Comparison of ENCODE assay signal across 14 mouse cellular contexts in the genomic region with DNA sequence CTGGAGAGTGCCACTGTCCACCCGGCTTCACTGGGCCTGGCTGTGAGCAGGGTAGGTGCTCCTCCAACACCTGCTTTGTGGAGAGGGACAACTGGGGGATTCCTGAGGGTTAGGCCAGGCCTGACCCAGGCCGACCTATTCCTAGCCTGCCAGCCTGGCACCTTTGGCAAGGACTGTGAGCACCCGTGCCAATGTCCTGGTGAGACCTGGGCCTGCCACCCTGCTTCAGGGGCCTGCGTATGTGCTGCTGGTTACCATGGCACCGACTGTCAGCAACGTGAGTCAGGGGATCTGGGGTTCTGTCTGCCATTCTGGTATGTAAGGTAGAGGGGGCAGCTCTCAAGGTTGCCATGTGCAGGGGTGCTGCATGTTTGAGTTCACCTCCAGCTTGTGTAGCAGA. TPM values are rescaled to one million over a fixed set of nuclear protein-coding genes. Genes with fewer than 3 reads are reported as not detected.
"Had no signal": no experiment of that assay in that cellular context is flagged by ENCODE, and none has a peak within 500 bp of the region (broad histone marks: within the 10 kb centered on the region; RNA-seq: fewer than 3 reads in every experiment).

No protein-coding gene starts in this region.

- DNase-seq: kidney, postnatal 14 days; lung, embryonic 14.5 days; lung, postnatal 14 days; right cerebral cortex, postnatal 4 days; thymus, postnatal 36 days had no signal

- ATAC-seq: liver, embryonic 12.5 days; midbrain, embryonic 15.5 days had no signal

- H3K27me3 ChIP-seq: kidney, embryonic 15.5 days; limb, embryonic 15.5 days; midbrain, embryonic 15.5 days; neural tube, embryonic 12.5 days; stomach, embryonic 15.5 days had no signal

- H3K4me2 ChIP-seq: kidney, embryonic 15.5 days; limb, embryonic 15.5 days; liver, embryonic 12.5 days; lung, embryonic 14.5 days; midbrain, embryonic 15.5 days; neural tube, embryonic 12.5 days; stomach, embryonic 15.5 days had no signal

- H3K36me3 ChIP-seq: midbrain, embryonic 15.5 days had no signal

- H3K4me3 ChIP-seq: kidney, embryonic 15.5 days; left cerebral cortex, adult 2 months; limb, embryonic 15.5 days; liver, embryonic 12.5 days; midbrain, embryonic 15.5 days; neural tube, embryonic 12.5 days; stomach, embryonic 15.5 days had no signal

- H3K4me1 ChIP-seq: liver, embryonic 12.5 days; midbrain, embryonic 15.5 days; neural tube, embryonic 12.5 days; stomach, embryonic 15.5 days had no signal

- H3K9me3 ChIP-seq: kidney, embryonic 15.5 days; limb, embryonic 15.5 days; liver, embryonic 12.5 days; midbrain, embryonic 15.5 days; stomach, embryonic 15.5 days had no signal

- H3K27ac ChIP-seq: kidney, embryonic 15.5 days; left cerebral cortex, adult 2 months; limb, embryonic 15.5 days; liver, embryonic 12.5 days; macrophage; midbrain, embryonic 15.5 days; neural tube, embryonic 12.5 days; stomach, embryonic 15.5 days had no signal

- H3K9ac ChIP-seq: kidney, embryonic 15.5 days; limb, embryonic 15.5 days; liver, embryonic 12.5 days; lung, embryonic 14.5 days; midbrain, embryonic 15.5 days; neural tube, embryonic 12.5 days; stomach, embryonic 15.5 days had no signal

RNA-seq across cellular contexts. Expression of a gene that starts 34.0 kb away (rescaled TPM):
- total RNA-seq: monocyte, adult 5-6 weeks had no signal
- polyA plus RNA-seq: macrophage had no signal
